Mouse (Mus musculus): ENCODE measurements around the gene Slc6a5.
"Not testable (repeated sequence)": the region's sequence is repeated elsewhere in the genome, so short reads cannot be mapped to it uniquely, and the experiment has no call there.

Gene Slc6a5

GRCm38 (mm10) chr7:49913164-49913563 lies 3.2 kb downstream of the Slc6a5 start:
- DNase-seq (ENCODE audit: low read depth, low spot score) = no peak

GRCm38 (mm10) chr7:49913728-49914328 lies 3.9 kb downstream of the Slc6a5 start:
- no peak for DNase-seq (ENCODE audit: low read depth, low spot score)

- DNase-seq (ENCODE audit: low read depth, low spot score) = no peak
Observed at GRCm38 (mm10) chr7:49914946-49915345, 5.0 kb downstream of the Slc6a5 start.

- no peak for DNase-seq (ENCODE audit: low read depth, low spot score)
Observed at GRCm38 (mm10) chr7:49915471-49915870, 5.5 kb downstream of the Slc6a5 start.

- DNase-seq (ENCODE audit: low read depth, low spot score) = no peak
Observed at GRCm38 (mm10) chr7:49919494-49919893, 9.5 kb downstream of the Slc6a5 start.

- DNase-seq (ENCODE audit: low read depth, low spot score) = no peak
Observed at GRCm38 (mm10) chr7:49920751-49921150, 10.8 kb downstream of the Slc6a5 start.

GRCm38 (mm10) chr7:49922928-49923327 lies 13.0 kb downstream of the Slc6a5 start:
- DNase-seq (ENCODE audit: low read depth, low spot score) = no peak

GRCm38 (mm10) chr7:49923376-49923775 lies 13.4 kb downstream of the Slc6a5 start:
- peak; percentile 70 for DNase-seq (ENCODE audit: low read depth, low spot score)

- no peak for DNase-seq (ENCODE audit: low read depth, low spot score)
Observed at GRCm38 (mm10) chr7:49928571-49928970, 18.6 kb downstream of the Slc6a5 start.

GRCm38 (mm10) chr7:49929999-49930398 lies 20.1 kb downstream of the Slc6a5 start:
- no peak for DNase-seq (ENCODE audit: low read depth, low spot score)

GRCm38 (mm10) chr7:49933386-49934115 lies 23.6 kb downstream of the Slc6a5 start:
- not testable (repeated sequence) for DNase-seq (ENCODE audit: low read depth, low spot score)

GRCm38 (mm10) chr7:49936821-49937220 lies 26.9 kb downstream of the Slc6a5 start:
- DNase-seq (ENCODE audit: low read depth, low spot score) = no peak

- DNase-seq (ENCODE audit: low read depth, low spot score) = no peak
Observed at GRCm38 (mm10) chr7:49942023-49942422, 32.1 kb downstream of the Slc6a5 start.

GRCm38 (mm10) chr7:49942490-49942889 lies 32.5 kb downstream of the Slc6a5 start:
- no peak for DNase-seq (ENCODE audit: low read depth, low spot score)

GRCm38 (mm10) chr7:49946691-49947090 lies 36.7 kb downstream of the Slc6a5 start:
- DNase-seq (ENCODE audit: low read depth, low spot score) = no peak

GRCm38 (mm10) chr7:49953546-49954181 lies 43.7 kb downstream of the Slc6a5 start:
- DNase-seq (ENCODE audit: low read depth, low spot score) = no peak

- no peak for DNase-seq (ENCODE audit: low read depth, low spot score)
Observed at GRCm38 (mm10) chr7:49954834-49955233, 44.9 kb downstream of the Slc6a5 start.

GRCm38 (mm10) chr7:49957142-49957541 lies 47.2 kb downstream of the Slc6a5 start:
- DNase-seq (ENCODE audit: low read depth, low spot score) = no peak

- no peak for DNase-seq (ENCODE audit: low read depth, low spot score)
Observed at GRCm38 (mm10) chr7:49963764-49964163, 53.8 kb downstream of the Slc6a5 start.

- no peak for DNase-seq (ENCODE audit: low read depth, low spot score)
Observed at GRCm38 (mm10) chr7:49969516-49969915, 59.6 kb downstream of the Slc6a5 start.

- DNase-seq (ENCODE audit: low read depth, low spot score) = no peak
Observed at GRCm38 (mm10) chr7:49974841-49975440, 65.0 kb downstream of the Slc6a5 start, which contains the start of gene Nell1. Gene Nell1, plus strand, starts transcription at chr7:49974864.

GRCm38 (mm10) chr7:49975441-49976121 lies 65.6 kb downstream of the Slc6a5 start:
- no peak for DNase-seq (ENCODE audit: low read depth, low spot score)
